Comparison of ENCODE assay signal across 8 mouse cellular contexts in the genomic region with DNA sequence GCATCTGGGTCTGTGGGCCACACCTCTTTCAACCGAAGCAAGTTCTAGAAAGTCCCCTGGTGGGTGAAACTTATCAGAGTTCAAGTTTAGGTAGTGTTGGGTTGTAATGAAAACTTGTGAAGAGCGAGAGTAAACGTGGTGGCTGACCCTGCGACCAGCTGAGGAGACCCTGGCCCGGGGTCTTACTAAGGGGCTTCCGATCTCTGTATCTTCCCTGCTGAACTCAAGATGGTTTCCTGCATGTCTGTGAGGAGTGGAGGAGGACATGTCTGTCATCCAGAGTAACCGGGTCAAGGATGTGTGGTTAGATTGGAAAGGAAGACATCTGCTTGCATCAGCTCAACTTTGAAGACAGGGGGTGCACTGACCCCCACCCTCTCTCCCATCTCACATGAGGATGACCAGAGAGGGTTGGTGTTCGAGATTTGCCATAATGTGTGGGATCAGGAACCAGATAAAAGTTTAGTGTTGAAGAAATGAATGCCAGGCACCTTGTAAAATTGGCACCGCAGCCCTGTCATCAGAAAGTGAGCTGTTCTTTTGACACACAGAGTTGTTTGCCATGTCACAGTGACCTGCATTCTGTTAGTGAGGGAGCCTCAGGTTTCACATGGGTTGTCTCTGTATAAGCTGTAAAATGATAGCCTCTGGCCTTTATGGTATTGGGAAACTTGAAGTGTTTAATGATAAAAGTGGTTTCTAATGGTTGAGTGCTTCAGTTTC. TPM values are rescaled to one million over a fixed set of nuclear protein-coding genes. Genes with fewer than 3 reads are reported as not detected.
A peak's percentile ranks its signal among the peaks of the same experiment; 100 is the strongest.
DNase-seq lines count a peak whose midpoint lies in the region; ATAC-seq lines count a peak whose summit lies in the region.

No protein-coding gene starts in this region.

- H3K36me3 ChIP-seq in kidney, embryonic 15.5 days: no peaks in the 10 kb centered on the region
- no peaks in the 10 kb centered on the region for H3K36me3 ChIP-seq in forebrain, embryonic 15.5 days
- H3K36me3 ChIP-seq in limb, embryonic 12.5 days: no peaks in the 10 kb centered on the region
- no peaks in the 10 kb centered on the region for H3K36me3 ChIP-seq in neural tube, embryonic 13.5 days

- intact Hi-C loops in left cerebral cortex, postnatal 10 days (cut with DNase I): no loop called here
- intact Hi-C loops in left cerebral cortex, postnatal 36 days (cut with DNase I): no loop called here

- peak overlapping the region; percentile 97 for H3K4me2 ChIP-seq in kidney, embryonic 15.5 days
- peak overlapping the region; percentile 98 for H3K4me2 ChIP-seq in forebrain, embryonic 15.5 days (replicated peaks)
- H3K4me2 ChIP-seq in limb, embryonic 12.5 days: peak overlapping the region; percentile 95
- peak overlapping the region; percentile 98 for H3K4me2 ChIP-seq in neural tube, embryonic 13.5 days

- 38% methylated on average over 9 of the region's 9 CpGs for WGBS in kidney, embryonic 15.5 days
- 58% methylated on average over 9 of the region's 9 CpGs for WGBS in forebrain, embryonic 15.5 days
- 51% methylated on average over 9 of the region's 9 CpGs for WGBS in limb, embryonic 12.5 days
- WGBS in neural tube, embryonic 13.5 days: 59% methylated on average over 9 of the region's 9 CpGs

- peak overlapping the region; percentile 86 for H3K4me3 ChIP-seq in kidney, embryonic 15.5 days (replicated peaks)
- peak overlapping the region; percentile 85 for H3K4me3 ChIP-seq in forebrain, embryonic 15.5 days
- H3K4me3 ChIP-seq in limb, embryonic 12.5 days (replicated peaks): peak overlapping the region; percentile 72
- H3K4me3 ChIP-seq in neural tube, embryonic 13.5 days: peak overlapping the region; percentile 81

- H3K27ac ChIP-seq in kidney, embryonic 15.5 days: 0 out of 2 replicates have a peak overlapping the region, but pooled peaks have one; percentile 14
- H3K27ac ChIP-seq in forebrain, embryonic 15.5 days (replicated peaks): no peak overlapping the region
- no peak overlapping the region for H3K27ac ChIP-seq in limb, embryonic 12.5 days
- no peak overlapping the region for H3K27ac ChIP-seq in neural tube, embryonic 13.5 days (replicated peaks)

- peak overlapping the region; percentile 80 for H3K9ac ChIP-seq in kidney, embryonic 15.5 days
- H3K9ac ChIP-seq in forebrain, embryonic 15.5 days (replicated peaks): peak overlapping the region; percentile 76
- H3K9ac ChIP-seq in limb, embryonic 12.5 days (replicated peaks): peak overlapping the region; percentile 69; the same call in 1 of the 2 replicates
- peak overlapping the region; percentile 92 for H3K9ac ChIP-seq in neural tube, embryonic 13.5 days

- H3K27me3 ChIP-seq in kidney, embryonic 15.5 days: no peaks in the 10 kb centered on the region
- no peaks in the 10 kb centered on the region for H3K27me3 ChIP-seq in forebrain, embryonic 15.5 days
- H3K27me3 ChIP-seq in limb, embryonic 12.5 days: no peaks in the 10 kb centered on the region
- no peaks in the 10 kb centered on the region for H3K27me3 ChIP-seq in neural tube, embryonic 13.5 days

- ATAC-seq in kidney, embryonic 15.5 days (replicated peaks; ENCODE audit: low FRiP score): no peak
- ATAC-seq in forebrain, embryonic 15.5 days (replicated peaks): no peak
- ATAC-seq in limb, embryonic 12.5 days (ENCODE audit: insufficient number of reproducible peaks, insufficient read depth, low FRiP score, low TSS enrichment, low read depth): no peak
- ATAC-seq in neural tube, embryonic 13.5 days (ENCODE audit: low read depth): peak; percentile 25; the same call in 1 of the 2 replicates

- peaks cover 19% of the 10 kb centered on the region for H3K4me1 ChIP-seq in kidney, embryonic 15.5 days
- peaks cover 16% of the 10 kb centered on the region for H3K4me1 ChIP-seq in forebrain, embryonic 15.5 days
- peaks cover 13% of the 10 kb centered on the region for H3K4me1 ChIP-seq in limb, embryonic 12.5 days (replicated peaks)
- H3K4me1 ChIP-seq in neural tube, embryonic 13.5 days (replicated peaks): peaks cover 19% of the 10 kb centered on the region

- DNase-seq in kidney, adult 8-10 months: no peak
- DNase-seq in ZHBTc4 (ENCODE audit: low read depth, low spot score): peak; percentile 61
- no peak for DNase-seq in left cerebral cortex, postnatal 10 days (ENCODE audit: extremely low spot score in 1 of 2, low spot score in 2 of 2)
- no peak for DNase-seq in left cerebral cortex, postnatal 36 days (ENCODE audit: low spot score in 2 of 2)

- H3K9me3 ChIP-seq in kidney, embryonic 15.5 days (replicated peaks): no peaks in the 10 kb centered on the region
- no peaks in the 10 kb centered on the region for H3K9me3 ChIP-seq in forebrain, embryonic 15.5 days
- H3K9me3 ChIP-seq in limb, embryonic 12.5 days: no peaks in the 10 kb centered on the region
- H3K9me3 ChIP-seq in neural tube, embryonic 13.5 days: no peaks in the 10 kb centered on the region

RNA-seq across cellular contexts. Expression of a gene that starts 7.3 kb away (rescaled TPM):
- 4.2 and 4.3 TPM in 2 replicates for polyA plus RNA-seq in kidney, embryonic 15.5 days (2015; fragmentation: Nextera tagmentation; extraction: Ambion mirVana)
- polyA plus RNA-seq in forebrain, embryonic 15.5 days (2015; fragmentation: Nextera tagmentation; extraction: Ambion mirVana): 1.1 and 1.5 TPM in 2 replicates
- 1.9 and 2.9 TPM in 2 replicates for polyA plus RNA-seq in limb, embryonic 12.5 days (2016; fragmentation: Nextera tagmentation; extraction: Ambion mirVana)
- 2.0 and 2.2 TPM in 2 replicates for polyA plus RNA-seq in neural tube, embryonic 13.5 days (2015; fragmentation: Nextera tagmentation; extraction: Ambion mirVana)
- total RNA-seq in left cerebral cortex, postnatal 10 days (2021): under 1 TPM; 0.39 to 0.77 TPM
- total RNA-seq in left cerebral cortex, postnatal 36 days (2021): 1 to 10 TPM in 1 of 2 experiments, under 1 TPM in 1; 0.68 to 1.2 TPM
